Mouse (Mus musculus) midbrain, embryonic 14.5 days (tissue): ENCODE results near the gene Cct3. TPM values are rescaled to one million over a fixed set of nuclear protein-coding genes. Genes with fewer than 3 reads are reported as not detected.

Source experiments
- ATAC-seq: fragments of 200-750 bp; cut with Nextera tagmentation; 2 replicates; pipeline ENCODE4 v1.8.0; 2017; ENCODE audit warnings: moderate number of reproducible peaks, moderate library complexity; ENCODE audit not compliant: low FRiP score, low TSS enrichment
- DNase-seq: peaks from one replicate; pipeline ENCODE4 v3.0.0-alpha.2; 2015
- H3K27ac ChIP-seq: fragments of 300-500 bp; sonication (generic); replicated peaks from 2 replicates; pipeline ENCODE4 v1.5.1; 2014; ENCODE audit warnings: mild to moderate bottlenecking, low read depth, low read length, moderate library complexity
- H3K27me3 ChIP-seq: fragments of 300-500 bp; sonication (generic); 2 replicates; pipeline ENCODE4 v1.6.1; 2014; ENCODE audit warnings: low read length, control low read depth, mixed read lengths; ENCODE audit not compliant: control insufficient read depth, insufficient read depth
- H3K36me3 ChIP-seq: fragments of 300-500 bp; sonication (generic); 2 replicates; pipeline ENCODE4 v1.6.1; 2014; ENCODE audit warnings: low read length, control low read depth; ENCODE audit not compliant: control insufficient read depth, insufficient read depth
- H3K4me1 ChIP-seq: fragments of 300-500 bp; sonication (generic); 2 replicates; pipeline ENCODE4 v1.6.1; 2014; ENCODE audit warnings: mild to moderate bottlenecking, antibody characterized with exemption, low read length, control low read depth; ENCODE audit not compliant: control insufficient read depth, insufficient read depth
- H3K4me2 ChIP-seq: fragments of 300-500 bp; sonication (generic); 2 replicates; pipeline ENCODE4 v1.6.1; 2014; ENCODE audit warnings: mild to moderate bottlenecking, low read length, moderate library complexity
- H3K4me3 ChIP-seq: fragments of 300-500 bp; sonication (generic); replicated peaks from 2 replicates; pipeline ENCODE4 v1.5.1; 2014; ENCODE audit warnings: low read depth, low read length
- H3K9ac ChIP-seq: fragments of 300-500 bp; sonication (generic); replicated peaks from 2 replicates; pipeline ENCODE4 v1.6.1; 2014; ENCODE audit warnings: mild to moderate bottlenecking, low read length, moderate library complexity
- H3K9me3 ChIP-seq: fragments of 300-500 bp; sonication (generic); 2 replicates; pipeline ENCODE4 v1.6.1; 2016; ENCODE audit warnings: low read length, control low read depth, mixed read lengths; ENCODE audit not compliant: control insufficient read depth
- WGBS: fragments of 180-500 bp; shearing (Covaris S2); extraction: QIAGEN DNeasy Blood & Tissue Kit; methylation state at CpG from one replicate; pipeline ENCODE4 v1.1.7; 2014; 5-methylcytosine and 5-hydroxymethylcytosine counted together
- polyA plus RNA-seq: library from polyadenylated mRNA; unstranded; fragments of >200 nt; fragmentation: Nextera tagmentation; extraction: Ambion mirVana; gene quantifications from 2 replicates; pipeline ENCODE4 v1.2.1, GENCODE M21; 2014

Gene Cct3
- polyA plus RNA-seq, 1 experiment from 2014 or later = 493 TPM

- Histone ChIP-seq H3K27ac (no peak overlapping the region), H3K4me1 (peaks cover 9% of the 10 kb centered on the region), H3K27me3 (no peaks in the 10 kb centered on the region), H3K36me3 (peaks cover 52% of the 10 kb centered on the region), H3K9me3 (no peaks in the 10 kb centered on the region), H3K9ac (no peak overlapping the region), H3K4me2 (peak overlapping the region; percentile 69), H3K4me3 (no peak overlapping the region)
- no peak for DNase-seq
- ATAC-seq = no peak
- WGBS = 98% methylated on average over 1 of the region's 1 CpGs
Measured at GRCm38 (mm10) chr3:88299172-88299571, 2.3 kb downstream of the Cct3 start.

DNA sequence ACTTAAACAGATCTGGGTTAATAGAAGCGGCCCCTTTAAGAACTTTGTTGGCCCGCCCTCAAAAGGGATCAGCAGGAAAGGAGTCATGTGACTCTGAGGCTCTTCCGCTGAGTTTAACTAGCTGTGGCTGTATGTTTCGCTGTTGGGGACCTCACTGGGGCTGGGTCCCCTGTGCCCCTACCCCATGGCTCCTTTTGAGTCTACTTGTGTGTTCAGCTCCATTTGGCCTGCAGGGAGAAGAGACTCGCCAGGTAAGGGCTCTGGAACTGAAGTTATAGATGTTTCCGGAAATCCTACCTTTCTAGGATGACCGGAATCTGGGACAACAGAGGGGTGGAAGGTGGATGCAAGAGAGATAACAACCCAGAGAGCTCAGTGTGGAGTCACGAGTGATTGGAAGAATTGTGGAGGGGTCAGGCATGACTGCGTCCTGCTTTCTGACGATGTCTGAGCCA lies 28.1 kb downstream of the Cct3 start, which contains the start of gene Glmp:
Glmp (plus strand) TSS at position 73 of the 455 bp plus-strand sequence.
- DNase-seq (peak; percentile 85), ATAC-seq (peak; percentile 72)
- Histone ChIP-seq H3K27me3 (no peaks in the 10 kb centered on the region), H3K27ac (peak within 1 kb of the TSS; percentile 45; the same call in 1 of the 2 replicates), H3K9ac (peak within 1 kb of the TSS; percentile 71), H3K4me3 (peak within 1 kb of the TSS; percentile 65), H3K36me3 (peaks cover 54% of the 10 kb centered on the region), H3K4me2 (peak within 1 kb of the TSS; percentile 70), H3K4me1 (peaks cover 12% of the 10 kb centered on the region), H3K9me3 (no peaks in the 10 kb centered on the region)
- WGBS = 2% methylated on average over 10 of the region's 10 CpGs

DNA sequence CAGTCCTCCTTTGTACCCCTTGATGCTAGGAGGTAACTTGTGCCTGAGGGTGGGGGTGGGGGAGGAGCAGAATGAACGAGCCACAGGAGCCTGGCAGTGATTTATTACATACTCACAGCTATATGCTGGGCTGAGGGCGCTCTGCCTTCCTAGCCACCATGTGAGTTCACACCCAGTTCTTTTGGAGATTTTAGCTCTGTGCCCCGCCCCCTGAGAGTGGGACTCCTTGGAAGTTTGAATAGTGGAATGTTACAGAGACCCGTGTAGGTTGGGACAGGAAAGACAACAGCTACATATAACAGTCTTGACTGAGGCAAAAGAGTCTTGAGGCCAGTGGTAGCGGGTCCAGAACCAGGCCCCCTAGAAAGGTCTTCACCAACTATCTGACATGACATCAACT lies 32.0 kb downstream of the Cct3 start:
- Histone ChIP-seq H3K4me2 (no peak overlapping the region), H3K36me3 (peaks cover 21% of the 10 kb centered on the region; the same call in 1 of the 2 replicates), H3K9me3 (no peaks in the 10 kb centered on the region), H3K4me3 (no peak overlapping the region), H3K27me3 (no peaks in the 10 kb centered on the region), H3K27ac (no peak overlapping the region), H3K9ac (no peak overlapping the region), H3K4me1 (peaks cover 12% of the 10 kb centered on the region)
- WGBS = 87% methylated on average over 5 of the region's 5 CpGs
- DNase-seq (no peak), ATAC-seq (no peak)

DNA sequence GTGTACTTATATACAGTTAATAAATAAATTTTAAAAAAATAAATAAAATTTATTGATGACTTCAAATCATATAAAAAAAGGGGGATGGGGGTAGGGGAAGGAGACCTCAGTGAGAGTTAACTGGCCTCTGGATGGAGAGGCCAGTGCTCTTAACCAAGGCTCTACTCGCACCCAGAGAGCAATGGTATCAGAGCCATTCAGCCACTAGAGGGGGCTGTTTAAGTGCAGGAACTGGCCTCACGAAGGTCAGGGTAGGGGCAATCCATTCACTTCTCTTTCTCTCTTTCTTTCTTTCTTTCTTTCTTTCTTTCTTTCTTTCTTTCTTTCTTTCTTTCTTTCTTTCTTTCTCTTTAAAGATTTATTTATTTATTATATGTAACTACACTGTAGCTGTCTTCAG lies 34.4 kb downstream of the Cct3 start:
- ATAC-seq (no peak), DNase-seq (peak; percentile 45)
- no peaks in the 10 kb centered on the region for H3K27me3 ChIP-seq
- peaks cover 21% of the 10 kb centered on the region; the same call in 1 of the 2 replicates for H3K36me3 ChIP-seq
- H3K9ac ChIP-seq = no peak overlapping the region
- no peak overlapping the region for H3K4me2 ChIP-seq
- no peak overlapping the region for H3K27ac ChIP-seq
- 0 out of 2 replicates have a peak, but pooled peaks cover 5% of the 10 kb centered on the region for H3K4me1 ChIP-seq
- H3K4me3 ChIP-seq = no peak overlapping the region
- no peaks in the 10 kb centered on the region for H3K9me3 ChIP-seq
- WGBS = 9% methylated on average over 2 of the region's 2 CpGs

DNA sequence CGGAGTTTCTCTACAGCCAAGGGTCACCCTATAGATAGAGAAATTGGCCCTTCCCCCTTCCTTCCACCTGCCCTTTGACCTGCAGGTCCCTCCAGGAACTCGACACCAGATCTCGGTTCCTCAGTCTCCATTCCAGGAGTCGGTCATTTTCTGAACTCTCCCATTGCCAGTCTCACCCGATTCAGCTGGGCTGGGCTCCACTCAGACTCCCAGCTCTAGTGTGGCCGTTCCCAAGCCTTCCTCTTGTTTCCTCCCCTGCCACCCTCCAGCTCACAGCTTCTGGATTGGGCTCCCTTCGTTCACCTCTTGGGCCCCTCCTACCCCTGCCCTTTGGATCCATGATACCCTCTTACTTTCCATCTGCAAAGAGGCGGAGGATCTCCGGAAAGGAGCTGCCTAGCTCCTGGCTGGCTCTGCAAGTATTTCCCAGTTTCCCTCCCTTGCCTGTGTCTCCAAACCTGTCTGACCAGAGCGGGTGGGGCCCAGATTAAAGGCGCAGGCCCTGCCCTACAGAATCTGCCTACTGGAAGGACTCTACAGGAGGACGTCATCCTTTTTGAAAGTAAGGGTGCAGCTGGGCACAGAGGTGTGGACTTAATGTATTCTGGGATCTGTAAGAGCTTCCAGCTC lies 37.2 kb downstream of the Cct3 start:
- DNase-seq (no peak), ATAC-seq (no peak)
- Histone ChIP-seq H3K27me3 (no peaks in the 10 kb centered on the region), H3K4me2 (no peak overlapping the region), H3K27ac (no peak overlapping the region), H3K9ac (no peak overlapping the region), H3K4me3 (no peak overlapping the region), H3K36me3 (peaks cover 6% of the 10 kb centered on the region; the same call in 1 of the 2 replicates), H3K4me1 (peaks cover 11% of the 10 kb centered on the region), H3K9me3 (no peaks in the 10 kb centered on the region)
- WGBS = 65% methylated on average over 12 of the region's 12 CpGs

DNA sequence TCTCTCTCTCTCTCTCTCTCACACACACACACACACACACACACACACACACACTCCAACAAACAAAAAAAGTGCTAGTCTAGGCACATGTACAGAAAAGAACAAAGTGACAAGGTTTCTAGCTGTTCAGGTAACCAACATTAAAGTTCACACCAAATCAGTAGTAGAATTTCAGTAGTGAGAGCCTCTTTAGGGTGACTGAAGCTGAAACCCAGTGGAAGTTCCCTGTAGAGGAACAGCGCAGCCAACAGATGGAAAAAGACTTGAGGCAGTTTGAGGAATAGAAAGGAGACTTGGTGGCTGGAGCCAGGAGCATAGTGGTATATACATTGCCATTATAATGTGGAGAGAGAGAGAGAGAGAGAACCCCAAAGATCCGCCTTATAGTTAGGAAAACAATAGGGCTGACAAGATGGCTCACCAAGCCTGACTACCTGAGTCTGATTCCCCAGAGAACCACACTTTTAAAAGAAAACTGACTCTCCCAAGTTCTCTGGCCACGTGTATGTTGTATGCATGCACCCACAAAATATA lies 38.1 kb downstream of the Cct3 start:
- Histone ChIP-seq H3K27ac (no peak overlapping the region), H3K9ac (peak overlapping the region; percentile 92), H3K4me2 (peak overlapping the region; percentile 78), H3K36me3 (no peaks in the 10 kb centered on the region), H3K4me3 (peak overlapping the region; percentile 81), H3K4me1 (peaks cover 11% of the 10 kb centered on the region), H3K27me3 (no peaks in the 10 kb centered on the region), H3K9me3 (no peaks in the 10 kb centered on the region)
- DNase-seq = no peak
- ATAC-seq = no peak
- WGBS = 44% methylated on average over 3 of the region's 3 CpGs

DNA sequence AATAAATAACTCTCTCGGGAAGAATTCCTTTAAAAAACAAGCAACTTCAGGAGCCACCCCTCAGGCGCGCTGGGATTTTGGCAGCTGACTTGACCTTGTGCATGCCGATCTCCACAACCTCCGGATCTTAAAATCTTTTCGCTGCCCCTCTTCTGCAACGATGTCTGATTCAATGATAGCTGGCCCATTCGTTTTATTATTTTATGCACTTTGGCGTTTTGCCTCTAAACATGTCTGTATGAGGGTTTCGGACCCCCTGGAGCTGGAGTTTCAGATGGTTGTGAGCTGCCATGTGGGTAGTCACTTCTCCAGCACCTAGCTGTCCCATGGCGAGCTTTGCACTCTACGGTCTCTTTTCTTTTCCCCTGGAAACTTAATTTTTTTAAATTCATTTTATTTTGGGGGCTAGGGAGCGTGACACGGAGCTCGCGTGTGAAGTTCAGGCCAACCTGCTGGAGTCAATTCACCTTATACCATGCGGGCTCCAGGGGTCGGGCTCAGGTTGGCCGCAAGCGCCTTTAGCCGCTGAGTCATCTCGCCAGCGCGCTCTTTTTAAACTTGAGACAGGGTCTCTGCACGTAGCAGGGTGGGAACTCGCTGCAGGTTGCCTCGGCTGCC lies 38.6 kb downstream of the Cct3 start:
- H3K36me3 ChIP-seq = no peaks in the 10 kb centered on the region
- peak overlapping the region; percentile 92 for H3K9ac ChIP-seq
- peaks cover 11% of the 10 kb centered on the region for H3K4me1 ChIP-seq
- H3K4me2 ChIP-seq = peak overlapping the region; percentile 78
- peak overlapping the region; percentile 94 for H3K27ac ChIP-seq
- ATAC-seq = peak; percentile 49; the same call in 1 of the 2 replicates
- no peaks in the 10 kb centered on the region for H3K9me3 ChIP-seq
- H3K27me3 ChIP-seq = no peaks in the 10 kb centered on the region
- peak; percentile 3 for DNase-seq
- H3K4me3 ChIP-seq = peak overlapping the region; percentile 81
- 2% methylated on average over 27 of the region's 27 CpGs for WGBS

GRCm38 (mm10) chr3:88336058-88337013 lies 39.4 kb downstream of the Cct3 start, which contains the start of the genes Tmem79 and Smg5:
TSS of gene Tmem79 (minus strand) at chr3:88336148.
TSS of gene Smg5 (plus strand) at chr3:88336260.
- peak; percentile 97 for DNase-seq
- Histone ChIP-seq H3K9ac (peak within 1 kb of the TSS; percentile 92), H3K36me3 (peaks cover 3% of the 10 kb centered on the region), H3K4me1 (peaks cover 11% of the 10 kb centered on the region), H3K4me3 (peak within 1 kb of the TSS; percentile 81), H3K27ac (peak within 1 kb of the TSS; percentile 94), H3K9me3 (no peaks in the 10 kb centered on the region), H3K27me3 (no peaks in the 10 kb centered on the region), H3K4me2 (peak within 1 kb of the TSS; percentile 78)
- peak; percentile 93 for ATAC-seq
- WGBS = 2% methylated on average over 62 of the region's 66 CpGs
